Mouse (Mus musculus): ENCODE results near the gene Zdhhc19. TPM values are rescaled to one million over a fixed set of nuclear protein-coding genes. Genes with fewer than 3 reads are reported as not detected.
A peak's percentile ranks its signal among the peaks of the same experiment; 100 is the strongest.

Gene Zdhhc19
- total and polyA plus RNA-seq, 2 experiments, result not detected

DNA sequence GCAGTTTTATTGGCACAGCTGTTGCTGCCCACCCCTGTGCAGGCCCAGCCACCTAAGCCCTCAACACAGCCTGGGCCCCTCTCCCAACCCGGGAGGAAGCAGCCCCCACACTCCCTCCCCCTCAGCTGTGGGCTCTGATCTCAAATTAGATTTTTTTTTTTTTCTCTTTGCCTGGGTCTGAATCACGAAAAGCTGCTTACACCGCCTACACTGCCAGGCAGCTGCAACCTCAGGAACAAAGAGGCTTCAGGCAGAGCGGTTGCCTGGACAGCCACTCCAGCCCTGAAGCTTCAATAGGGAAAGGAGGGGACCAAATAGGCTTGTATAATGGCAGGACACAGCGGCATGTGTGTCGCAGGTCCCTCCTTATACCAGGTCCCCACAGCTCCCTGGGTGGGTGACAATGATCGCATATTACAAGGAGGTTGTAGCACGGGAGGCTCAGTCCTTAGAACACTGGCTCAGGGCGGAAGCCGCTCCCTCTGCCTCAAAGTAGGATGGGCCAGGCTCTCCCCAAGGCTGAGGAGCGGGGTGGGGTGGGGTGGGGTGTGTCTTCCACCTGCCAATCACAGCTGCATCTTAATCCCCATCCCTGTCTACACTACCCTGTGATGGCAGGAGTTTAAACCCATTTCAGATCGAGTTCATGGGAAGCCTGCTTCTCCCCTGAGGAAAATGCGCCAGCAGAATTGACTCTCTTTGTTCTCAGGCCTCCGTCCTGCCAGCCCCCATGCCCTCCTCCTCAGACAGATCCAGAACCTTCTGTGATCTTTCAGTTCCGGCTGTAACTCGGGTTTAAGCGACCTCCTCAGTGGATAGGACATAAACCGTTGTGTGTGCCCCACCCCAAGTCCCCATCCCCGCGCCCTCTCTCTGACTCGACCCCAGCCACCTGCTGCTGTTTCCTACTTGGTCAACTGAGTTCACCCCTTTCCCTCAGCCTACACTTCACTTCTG lies 20.2 kb downstream of the Zdhhc19 start:
- Histone ChIP-seq H3K79me2 (ENCODE audit: control insufficient read depth, insufficient read depth, low read length) (no peaks in the 10 kb centered on the region), H3K4me3 (ENCODE audit: insufficient read depth, low read depth, low read length) (no peak overlapping the region), H3K36me3 (ENCODE audit: control insufficient read depth, insufficient read depth, low read length) (no peaks in the 10 kb centered on the region), H3K9ac (ENCODE audit: low read depth, low read length) (no peak overlapping the region), H3K4me1 (ENCODE audit: control insufficient read depth, insufficient read depth, low read length) (peaks cover 3% of the 10 kb centered on the region), H3K27ac (replicated peaks; ENCODE audit: insufficient read depth, low read depth, low read length) (no peak overlapping the region), H3K27me3 (ENCODE audit: control insufficient read depth, insufficient read depth, low read length) (no peaks in the 10 kb centered on the region)
- no peak for TF ChIP-seq CTCF (IDR thresholded peaks at IDR 0.05; ENCODE audit: low read depth, low read length)
- no peak for DNase-seq (ENCODE audit: extremely low read depth, low read depth, low spot score)
- WGBS, result 74% methylated on average over 21 of the region's 21 CpGs

GRCm38 (mm10) chr16:32517785-32518481 lies 21.9 kb downstream of the Zdhhc19 start:
- TF ChIP-seq CTCF (IDR thresholded peaks at IDR 0.05; ENCODE audit: low read depth, low read length), result no peak
- no peak for TF ChIP-seq POLR2A (IDR thresholded peaks at IDR 0.05; ENCODE audit: extremely low read depth, insufficient read depth, low read length)
- WGBS, result 85% methylated on average over 12 of the region's 12 CpGs
- H3K36me3 ChIP-seq (ENCODE audit: control insufficient read depth, insufficient read depth, low read length), result no peaks in the 10 kb centered on the region
- no peak overlapping the region for H3K9ac ChIP-seq (ENCODE audit: low read depth, low read length)
- H3K27me3 ChIP-seq (ENCODE audit: control insufficient read depth, insufficient read depth, low read length), result no peaks in the 10 kb centered on the region
- no peak for DNase-seq (ENCODE audit: extremely low read depth, low read depth, low spot score)
- no peaks in the 10 kb centered on the region for H3K79me2 ChIP-seq (ENCODE audit: control insufficient read depth, insufficient read depth, low read length)
- no peak overlapping the region for H3K4me3 ChIP-seq (ENCODE audit: insufficient read depth, low read depth, low read length)
- no peak overlapping the region for H3K27ac ChIP-seq (replicated peaks; ENCODE audit: insufficient read depth, low read depth, low read length)
- peaks cover 3% of the 10 kb centered on the region for H3K4me1 ChIP-seq (ENCODE audit: control insufficient read depth, insufficient read depth, low read length)

- Histone ChIP-seq H3K27me3 (ENCODE audit: control insufficient read depth, insufficient read depth, low read length) (no peaks in the 10 kb centered on the region), H3K36me3 (ENCODE audit: control insufficient read depth, insufficient read depth, low read length) (no peaks in the 10 kb centered on the region), H3K4me3 (ENCODE audit: insufficient read depth, low read depth, low read length) (no peak overlapping the region), H3K79me2 (ENCODE audit: control insufficient read depth, insufficient read depth, low read length) (no peaks in the 10 kb centered on the region), H3K4me1 (ENCODE audit: control insufficient read depth, insufficient read depth, low read length) (peaks cover 7% of the 10 kb centered on the region), H3K9ac (ENCODE audit: low read depth, low read length) (no peak overlapping the region), H3K27ac (replicated peaks; ENCODE audit: insufficient read depth, low read depth, low read length) (no peak overlapping the region)
- TF ChIP-seq POLR2A (IDR thresholded peaks at IDR 0.05; ENCODE audit: extremely low read depth, insufficient read depth, low read length), result no peak
- TF ChIP-seq CTCF (IDR thresholded peaks at IDR 0.05; ENCODE audit: low read depth, low read length), result no peak
- 75% methylated on average over 15 of the region's 15 CpGs for WGBS
- DNase-seq (ENCODE audit: extremely low read depth, low read depth, low spot score), result no peak
Measured at GRCm38 (mm10) chr16:32519656-32520371, 23.7 kb downstream of the Zdhhc19 start.

DNA sequence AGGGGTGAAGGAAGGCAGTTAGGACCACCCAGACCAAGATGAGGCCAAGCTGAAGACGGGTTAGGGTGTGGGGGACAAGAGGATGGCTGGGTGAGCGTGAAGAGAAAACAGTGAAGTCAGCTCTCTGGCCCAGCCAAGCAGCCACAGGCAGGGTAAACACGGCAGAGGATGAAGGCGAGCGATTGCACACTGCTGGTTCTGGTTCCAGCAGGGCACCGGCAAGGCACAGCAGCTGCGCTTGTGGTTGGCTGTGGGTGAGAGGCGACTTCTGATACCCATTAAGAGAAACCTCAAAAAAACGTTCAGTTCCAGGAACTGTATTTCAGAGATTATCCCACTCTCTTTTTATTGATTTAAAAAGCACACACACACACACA lies 24.3 kb downstream of the Zdhhc19 start:
- no peak overlapping the region for H3K9ac ChIP-seq (ENCODE audit: low read depth, low read length)
- no peaks in the 10 kb centered on the region for H3K79me2 ChIP-seq (ENCODE audit: control insufficient read depth, insufficient read depth, low read length)
- DNase-seq (ENCODE audit: extremely low read depth, low read depth, low spot score), result peak; percentile 26
- H3K27me3 ChIP-seq (ENCODE audit: control insufficient read depth, insufficient read depth, low read length), result no peaks in the 10 kb centered on the region
- H3K4me1 ChIP-seq (ENCODE audit: control insufficient read depth, insufficient read depth, low read length), result peaks cover 7% of the 10 kb centered on the region
- TF ChIP-seq CTCF (IDR thresholded peaks at IDR 0.05; ENCODE audit: low read depth, low read length), result no peak
- no peak for TF ChIP-seq POLR2A (IDR thresholded peaks at IDR 0.05; ENCODE audit: extremely low read depth, insufficient read depth, low read length)
- H3K27ac ChIP-seq (replicated peaks; ENCODE audit: insufficient read depth, low read depth, low read length), result no peak overlapping the region
- H3K36me3 ChIP-seq (ENCODE audit: control insufficient read depth, insufficient read depth, low read length), result no peaks in the 10 kb centered on the region
- 13% methylated on average over 9 of the region's 9 CpGs for WGBS
- no peak overlapping the region for H3K4me3 ChIP-seq (ENCODE audit: insufficient read depth, low read depth, low read length)

- no peaks in the 10 kb centered on the region for H3K36me3 ChIP-seq (ENCODE audit: control insufficient read depth, insufficient read depth, low read length)
- no peak overlapping the region for H3K9ac ChIP-seq (ENCODE audit: low read depth, low read length)
- WGBS, result 77% methylated on average over 6 of the region's 6 CpGs
- TF ChIP-seq POLR2A (IDR thresholded peaks at IDR 0.05; ENCODE audit: extremely low read depth, insufficient read depth, low read length), result no peak
- TF ChIP-seq CTCF (IDR thresholded peaks at IDR 0.05; ENCODE audit: low read depth, low read length), result no peak
- H3K27ac ChIP-seq (replicated peaks; ENCODE audit: insufficient read depth, low read depth, low read length), result no peak overlapping the region
- no peak overlapping the region for H3K4me3 ChIP-seq (ENCODE audit: insufficient read depth, low read depth, low read length)
- no peaks in the 10 kb centered on the region for H3K27me3 ChIP-seq (ENCODE audit: control insufficient read depth, insufficient read depth, low read length)
- no peaks in the 10 kb centered on the region for H3K79me2 ChIP-seq (ENCODE audit: control insufficient read depth, insufficient read depth, low read length)
- no peak for DNase-seq (ENCODE audit: extremely low read depth, low read depth, low spot score)
- peaks cover 7% of the 10 kb centered on the region for H3K4me1 ChIP-seq (ENCODE audit: control insufficient read depth, insufficient read depth, low read length)
Measured at GRCm38 (mm10) chr16:32522578-32523194, 26.6 kb downstream of the Zdhhc19 start.

Measured in liver, adult 2 months (tissue).